26 mouse cellular contexts compared by ENCODE assay signal in genomic region chr11:57985485-57985884, GRCm38 (mm10). TPM values are rescaled to one million over a fixed set of nuclear protein-coding genes. Genes with fewer than 3 reads are reported as not detected.
DNase-seq lines count a peak whose midpoint lies in the region; ATAC-seq and TF ChIP-seq lines count a peak whose summit lies in the region.
"Had no signal": no experiment of that assay in that cellular context is flagged by ENCODE, and none has a peak within 500 bp of the region (broad histone marks: within the 10 kb centered on the region; RNA-seq: fewer than 3 reads in every experiment).

No protein-coding gene starts in this region.

- H3K9ac ChIP-seq in liver, adult 2 months (ENCODE audit: low read depth, low read length), result no peak overlapping the region
- no peak overlapping the region for H3K9ac ChIP-seq in CH12.LX (ENCODE audit: insufficient read depth, low read depth)
- H3K9ac ChIP-seq in MEL (ENCODE audit: control insufficient read depth, low read depth, low read length, poor library complexity, severe bottlenecking), result no peak overlapping the region
- H3K9ac ChIP-seq in liver, embryonic 16.5 days (ENCODE audit: low read depth, low read length), result no peak overlapping the region
- H3K9ac ChIP-seq: embryonic facial prominence, embryonic 13.5 days; forebrain, embryonic 12.5 days; forebrain, embryonic 15.5 days; hindbrain, embryonic 12.5 days; hindbrain, embryonic 15.5 days had no signal

- H3K27ac ChIP-seq in liver, adult 2 months (replicated peaks; ENCODE audit: insufficient read depth, low read depth, low read length), result peak overlapping the region; percentile 87
- H3K27ac ChIP-seq in CH12.LX (ENCODE audit: insufficient read depth, low read depth) (no peak overlapping the region), MEL (ENCODE audit: control insufficient read depth, low read depth, low read length) (no peak overlapping the region)
- peak overlapping the region; percentile 90 for H3K27ac ChIP-seq in liver, embryonic 16.5 days (ENCODE audit: low read length)
- no peak overlapping the region for H3K27ac ChIP-seq in kidney, adult 2 months (ENCODE audit: insufficient read depth, low read depth, low read length)
- H3K27ac ChIP-seq: embryonic facial prominence, embryonic 10.5 days; embryonic facial prominence, embryonic 13.5 days; forebrain, embryonic 12.5 days; forebrain, embryonic 15.5 days; hindbrain, embryonic 12.5 days; hindbrain, embryonic 15.5 days had no signal

- WGBS in liver, adult 2 months, result 47% methylated on average over 2 of the region's 3 CpGs
- WGBS in liver, embryonic 16.5 days (ENCODE audit: insufficient replicate concordance), result 69% methylated on average over 2 of the region's 3 CpGs
- 95% methylated on average over 2 of the region's 3 CpGs for WGBS in kidney, adult 2 months

- no peaks in the 10 kb centered on the region for H3K27me3 ChIP-seq in liver, adult 2 months (ENCODE audit: control insufficient read depth, insufficient read depth, low read length)
- no peaks in the 10 kb centered on the region for H3K27me3 ChIP-seq in CH12.LX (replicated peaks)
- peaks cover 4 to 9% of the 10 kb centered on the region in 2 experiments for H3K27me3 ChIP-seq in MEL (ENCODE audit: control insufficient read depth in 1 of 2, insufficient read depth in 2 of 2, low read length in 2 of 2)
- H3K27me3 ChIP-seq in liver, embryonic 16.5 days (ENCODE audit: control insufficient read depth, insufficient read depth, low read depth, low read length), result peaks cover 3% of the 10 kb centered on the region; the same call in 1 of the 2 replicates
- no peaks in the 10 kb centered on the region for H3K27me3 ChIP-seq in kidney, adult 2 months (replicated peaks; ENCODE audit: control insufficient read depth, insufficient read depth, low read length)
- H3K27me3 ChIP-seq: embryonic facial prominence, embryonic 13.5 days; forebrain, embryonic 12.5 days; forebrain, embryonic 15.5 days; hindbrain, embryonic 12.5 days; hindbrain, embryonic 15.5 days; Patski had no signal

- no peak for TF ChIP-seq EP300 in CH12.LX (IDR thresholded peaks at IDR 0.05; ENCODE audit: low read length)
- no peak for TF ChIP-seq EP300 in MEL (IDR thresholded peaks at IDR 0.05; ENCODE audit: low read depth in 1 of 2, low read length in 2 of 2)

- dilution Hi-C loops in CH12.LX (cut with MboI; ENCODE audit: extremely low pct_ligation_motif_present, extremely low pct_unique_long_range_greater_than_20kb, low sequenced_read_pairs), result no loop called here

- H3K4me3 ChIP-seq in liver, adult 2 months (ENCODE audit: insufficient read depth, low read depth, low read length), result no peak overlapping the region
- no peak overlapping the region for H3K4me3 ChIP-seq in CH12.LX (replicated peaks in 1 of 3; ENCODE audit: low read depth in 2 of 3, low read length in 2 of 3, poor library complexity in 1 of 3)
- H3K4me3 ChIP-seq in MEL (ENCODE audit: control insufficient read depth in 1 of 2, insufficient read depth in 1 of 2, low read depth in 2 of 2, low read length in 2 of 2), result no peak overlapping the region
- no peak overlapping the region for H3K4me3 ChIP-seq in liver, embryonic 16.5 days (ENCODE audit: low read depth, low read length)
- no peak overlapping the region for H3K4me3 ChIP-seq in kidney, adult 2 months (ENCODE audit: insufficient read depth, low read depth, low read length)
- H3K4me3 ChIP-seq: embryonic facial prominence, embryonic 10.5 days; embryonic facial prominence, embryonic 13.5 days; erythroblast, embryonic 14.5 days; forebrain, embryonic 12.5 days; forebrain, embryonic 15.5 days; hindbrain, embryonic 12.5 days; hindbrain, embryonic 15.5 days had no signal

- no peaks in the 10 kb centered on the region for H3K79me2 ChIP-seq in liver, adult 2 months (ENCODE audit: control insufficient read depth, insufficient read depth, low read length)
- H3K79me2 ChIP-seq in CH12.LX (replicated peaks; ENCODE audit: control insufficient read depth, extremely low read depth, insufficient read depth, poor library complexity, severe bottlenecking) (no peaks in the 10 kb centered on the region), MEL (ENCODE audit: control insufficient read depth, insufficient read depth, low read length, poor library complexity) (no peaks in the 10 kb centered on the region)

- in situ Hi-C loops in CH12.LX (cut with MboI; ENCODE audit: low pct_ligation_motif_present, low pct_unique_long_range_greater_than_20kb, low sequenced_read_pairs), result no loop called here

- TF ChIP-seq CTCF in liver, adult 2 months (IDR thresholded peaks at IDR 0.05; ENCODE audit: low read depth, low read length), result no peak
- TF ChIP-seq CTCF in CH12.LX (conservative IDR thresholded peaks at IDR 0.05 in 1 of 2, IDR thresholded peaks at IDR 0.05 in 1 of 2; ENCODE audit: low read depth in 2 of 2, low read length in 2 of 2) (no peak), MEL (IDR thresholded peaks at IDR 0.05 in 2 of 3, conservative IDR thresholded peaks at IDR 0.05 in 1 of 3; ENCODE audit: control insufficient read depth in 1 of 3, insufficient read depth in 1 of 3, low read depth in 2 of 3, low read length in 3 of 3, poor library complexity in 1 of 3, severe bottlenecking in 1 of 3) (no peak)
- no peak for TF ChIP-seq CTCF in kidney, adult 2 months (conservative IDR thresholded peaks at IDR 0.05; ENCODE audit: insufficient read depth, insufficient read length, low read depth, low read length)

- TF ChIP-seq POLR2A in liver, adult 2 months (IDR thresholded peaks at IDR 0.05; ENCODE audit: extremely low read depth, insufficient read depth, low read length), result no peak
- TF ChIP-seq POLR2A in CH12.LX (IDR thresholded peaks at IDR 0.05; ENCODE audit: low read depth, low read length) (no peak), MEL (IDR thresholded peaks at IDR 0.05; ENCODE audit: control insufficient read depth in 1 of 2, insufficient read depth in 1 of 2, low read depth in 1 of 2, low read length in 2 of 2, poor library complexity in 1 of 2) (no peak)
- no peak for TF ChIP-seq POLR2A in kidney, adult 2 months (IDR thresholded peaks at IDR 0.05; ENCODE audit: low read depth, low read length)

- DNase-seq in liver, adult 2 months (ENCODE audit: extremely low read depth, low read depth, low spot score), result peak; percentile 68
- DNase-seq in liver, result no peak
- no peak for DNase-seq in CH12.LX (ENCODE audit: extremely low read depth)
- DNase-seq in MEL (ENCODE audit: low read depth, low spot score), result no peak
- DNase-seq in adrenal gland, adult (ENCODE audit: inconsistent age in 2 of 2, low spot score in 1 of 2), result no peak
- DNase-seq in kidney, adult 2 months, result no peak
- DNase-seq in spleen, postnatal 14 days (ENCODE audit: low spot score in 2 of 2), result no peak
- DNase-seq: adrenal gland, adult 2 months; adrenal gland, postnatal 14 days; cerebellum, adult 11-12 months; cerebellum, adult 8-10 months; cerebellum, postnatal 10 days; cerebellum, postnatal 36 days; embryo, embryonic 11 days; gastrocnemius, postnatal 10 days; gastrocnemius, postnatal 36 days had no signal

- no peak overlapping the region for H3K4me2 ChIP-seq in CH12.LX (ENCODE audit: insufficient read depth, low read depth, poor library complexity, severe bottlenecking)
- H3K4me2 ChIP-seq in liver, embryonic 16.5 days (ENCODE audit: low read depth, low read length), result no peak overlapping the region
- H3K4me2 ChIP-seq: embryonic facial prominence, embryonic 13.5 days; forebrain, embryonic 12.5 days; forebrain, embryonic 15.5 days; hindbrain, embryonic 12.5 days; hindbrain, embryonic 15.5 days had no signal

- peaks cover 40% of the 10 kb centered on the region for H3K4me1 ChIP-seq in liver, adult 2 months (ENCODE audit: control insufficient read depth, insufficient read depth, low read length)
- H3K4me1 ChIP-seq in CH12.LX (ENCODE audit: control insufficient read depth in 1 of 2, insufficient read depth in 2 of 2) (peaks cover 0 to 8% of the 10 kb centered on the region in 2 experiments; a peak in 1 of 4 replicates), MEL (ENCODE audit: control insufficient read depth in 1 of 2, insufficient read depth in 2 of 2, low read length in 2 of 2) (peaks cover 8 to 11% of the 10 kb centered on the region in 2 experiments)
- H3K4me1 ChIP-seq in liver, embryonic 16.5 days (ENCODE audit: control insufficient read depth, low read depth, low read length), result peaks cover 21% of the 10 kb centered on the region
- H3K4me1 ChIP-seq in kidney, adult 2 months (ENCODE audit: control insufficient read depth, insufficient read depth, low read length), result no peaks in the 10 kb centered on the region; the same call in 1 of the 2 replicates
- H3K4me1 ChIP-seq: embryonic facial prominence, embryonic 10.5 days; forebrain, embryonic 12.5 days; forebrain, embryonic 15.5 days; hindbrain, embryonic 12.5 days; hindbrain, embryonic 15.5 days had no signal

- no peak for ATAC-seq in liver, embryonic 16.5 days (ENCODE audit: low read depth)
- ATAC-seq: CD4-positive, CD25-positive, alpha-beta regulatory T cell, adult 4 months; forebrain, embryonic 15.5 days; Patski had no signal

- TF ChIP-seq RAD21 in CH12.LX (IDR thresholded peaks at IDR 0.05; ENCODE audit: low read depth, low read length), result no peak
- no peak for TF ChIP-seq RAD21 in MEL (IDR thresholded peaks at IDR 0.05; ENCODE audit: low read depth, low read length)

- no peaks in the 10 kb centered on the region for H3K9me3 ChIP-seq in CH12.LX (replicated peaks; ENCODE audit: low read length)
- H3K9me3 ChIP-seq in MEL (replicated peaks; ENCODE audit: insufficient read depth, low read length), result no peaks in the 10 kb centered on the region
- H3K9me3 ChIP-seq in liver, embryonic 16.5 days (replicated peaks; ENCODE audit: control insufficient read depth, low read length), result no peaks in the 10 kb centered on the region
- H3K9me3 ChIP-seq: embryonic facial prominence, embryonic 10.5 days; embryonic facial prominence, embryonic 13.5 days; forebrain, embryonic 12.5 days; forebrain, embryonic 15.5 days; hindbrain, embryonic 12.5 days; hindbrain, embryonic 15.5 days had no signal

- no peaks in the 10 kb centered on the region for H3K36me3 ChIP-seq in liver, adult 2 months (ENCODE audit: control insufficient read depth, insufficient read depth, low read length)
- H3K36me3 ChIP-seq in CH12.LX (replicated peaks in 1 of 2; ENCODE audit: control insufficient read depth in 1 of 2, insufficient read depth in 1 of 2, low read length in 1 of 2), result no peaks in the 10 kb centered on the region
- peaks cover 0 to 9% of the 10 kb centered on the region in 2 experiments; a peak in 2 of 4 replicates for H3K36me3 ChIP-seq in MEL (ENCODE audit: control insufficient read depth in 1 of 2, insufficient read depth in 2 of 2, low read length in 2 of 2)
- no peaks in the 10 kb centered on the region for H3K36me3 ChIP-seq in liver, embryonic 16.5 days (ENCODE audit: control insufficient read depth, insufficient read depth)
- H3K36me3 ChIP-seq in kidney, adult 2 months (ENCODE audit: control insufficient read depth, insufficient read depth, low read length), result no peaks in the 10 kb centered on the region
- H3K36me3 ChIP-seq: embryonic facial prominence, embryonic 10.5 days; embryonic facial prominence, embryonic 13.5 days; forebrain, embryonic 12.5 days; forebrain, embryonic 15.5 days; hindbrain, embryonic 12.5 days; hindbrain, embryonic 15.5 days had no signal

RNA-seq across cellular contexts. Expression of gene Larp1, which starts 23.4 kb away (rescaled TPM):
- total RNA-seq in liver, adult 2 months (2014; rRNA removed), result 19.7 and 31.4 TPM in 2 replicates
- 34.7 and 39.8 TPM in 2 replicates for polyA plus RNA-seq in liver, adult 2 months (2012; rRNA removed)
- total RNA-seq in CH12.LX (2012; rRNA removed) (94.1 and 106 TPM in 2 replicates), CH12.LX (2014; rRNA removed) (33.4 and 38.2 TPM in 2 replicates), MEL (2012; rRNA removed) (73.9 and 88.3 TPM in 2 replicates)
- polyA plus RNA-seq in CH12.LX (2012; ENCODE audit: insufficient read length, low read depth) (222 and 284 TPM in 2 replicates), MEL (2012; ENCODE audit: insufficient read depth in 1 of 2, insufficient read length in 2 of 2, low read depth in 1 of 2, low replicate concordance in 2 of 2, missing spikeins in 1 of 2) (1,000 to 10,000 TPM in 1 of 2 experiments, 100 to 1,000 TPM in 1; 201 to 2,325 TPM)
- polyA plus RNA-seq in liver, embryonic 16.5 days (2015; fragmentation: Nextera tagmentation; extraction: Ambion mirVana), result 14.2 and 14.9 TPM in 2 replicates
- 35.3 and 36.8 TPM in 2 replicates for polyA plus RNA-seq in kidney, adult 2 months (2012; rRNA removed)

Comparison
In these comparisons a context has a peak if more than half of its experiments do, and no peak if none do; other contexts are left out.
1. H3K27ac ChIP-seq: peak in liver, adult 2 months (single experiment) and liver, embryonic 16.5 days (single experiment); none in CH12.LX (single experiment), MEL (single experiment) and kidney, adult 2 months (single experiment).